Mouse (Mus musculus) spleen, postnatal 36 days (tissue): ENCODE data around the gene Dpf1.

ENCODE experiments used
- DNase-seq, 2 experiments: peaks; one replicate each; pipeline ENCODE4 v3.0.0; 2022; ENCODE audit warnings: low spot score in 2 of 2, mixed read lengths in 1 of 2

Gene Dpf1

GRCm38 (mm10) chr7:29288942-29289638 lies 14.7 kb upstream of the Dpf1 start, which contains the start of gene Ppp1r14a:
Gene Ppp1r14a, plus strand, starts transcription at chr7:29289308.
- DNase-seq, result peak; percentile 48 to 57

- DNase-seq, result no peak
Measured at GRCm38 (mm10) chr7:29289856-29290255, 13.9 kb upstream of the Dpf1 start.

GRCm38 (mm10) chr7:29290691-29291485 lies 12.9 kb upstream of the Dpf1 start:
- DNase-seq, result no peak

DNA sequence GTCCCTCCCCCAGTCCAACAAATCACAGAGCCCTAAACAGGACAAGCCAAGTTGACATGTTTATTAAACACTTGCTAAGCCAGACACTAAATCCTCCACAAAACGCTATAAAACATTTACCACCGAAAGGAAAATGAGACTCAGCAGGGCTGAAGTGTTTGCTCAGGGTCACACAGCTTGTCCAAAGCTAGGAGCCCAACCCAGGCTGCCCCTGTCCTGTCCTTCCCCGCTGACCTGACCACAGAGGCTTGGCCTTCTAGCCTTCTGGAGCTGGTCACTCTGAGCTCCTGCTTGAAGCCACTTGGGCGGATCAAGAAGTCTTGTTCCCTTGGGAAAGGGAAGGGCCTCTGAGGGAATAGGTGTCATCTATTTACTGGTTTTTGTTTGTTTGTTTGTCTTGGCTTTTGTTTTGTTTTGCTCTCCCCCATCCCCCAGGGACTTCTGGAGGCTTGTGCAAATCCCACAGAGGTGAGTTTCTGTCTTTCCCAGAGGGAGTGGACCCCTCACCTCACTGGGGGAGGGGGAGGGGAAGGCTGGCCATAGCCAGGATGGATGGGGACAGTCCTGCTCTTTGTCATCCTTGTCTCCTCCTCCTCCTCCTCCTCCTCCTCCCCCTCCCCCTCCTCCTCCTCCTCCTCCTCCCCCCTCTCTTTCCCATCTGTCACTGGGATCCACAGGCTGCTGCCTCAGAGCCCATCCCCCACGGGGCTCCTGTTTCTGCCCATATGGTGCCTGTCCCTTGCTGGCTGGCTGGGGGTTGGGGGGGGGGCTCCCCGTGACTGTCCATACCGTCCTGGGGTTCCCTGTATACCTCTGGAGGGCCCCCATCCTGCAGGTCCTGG lies 11.9 kb upstream of the Dpf1 start:
- DNase-seq, result no peak

DNA sequence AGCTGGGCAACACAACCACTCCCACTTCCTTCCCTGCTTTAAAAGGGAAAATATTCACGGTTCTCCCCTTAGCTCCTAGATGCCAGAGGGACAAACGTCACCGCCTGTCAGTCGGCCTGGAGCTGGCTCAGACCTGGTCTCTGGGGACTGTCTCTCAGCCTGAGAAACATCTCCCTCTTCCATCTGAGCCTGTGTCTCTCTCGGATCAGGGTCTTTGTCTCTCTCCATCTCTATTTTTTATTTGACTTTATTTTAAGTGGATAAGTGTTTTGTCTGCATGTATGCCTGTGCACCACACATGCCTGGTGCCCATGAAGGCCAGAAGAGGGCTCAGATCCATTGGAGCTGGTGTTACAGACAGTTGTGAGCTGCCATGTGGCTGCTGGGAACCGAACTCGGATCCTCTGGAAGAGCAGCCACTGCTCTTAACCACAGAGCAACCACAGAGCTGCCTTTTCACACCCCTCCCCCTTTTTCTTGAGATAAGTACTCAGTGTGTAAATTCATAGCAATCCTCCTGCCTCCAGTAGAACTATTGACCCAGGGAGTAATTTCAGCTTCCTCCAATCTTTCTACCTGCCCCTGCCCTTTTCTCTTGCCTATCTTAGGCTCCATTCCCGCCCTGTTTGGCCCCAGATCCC lies 11.2 kb upstream of the Dpf1 start:
- DNase-seq, result no peak

GRCm38 (mm10) chr7:29293131-29294065 lies 10.4 kb upstream of the Dpf1 start:
- no peak for DNase-seq

- DNase-seq, result peak; percentile 27 to 31
Measured at GRCm38 (mm10) chr7:29294111-29294761, 9.5 kb upstream of the Dpf1 start.

- no peak for DNase-seq
Measured at GRCm38 (mm10) chr7:29295861-29296647, 7.7 kb upstream of the Dpf1 start.

DNA sequence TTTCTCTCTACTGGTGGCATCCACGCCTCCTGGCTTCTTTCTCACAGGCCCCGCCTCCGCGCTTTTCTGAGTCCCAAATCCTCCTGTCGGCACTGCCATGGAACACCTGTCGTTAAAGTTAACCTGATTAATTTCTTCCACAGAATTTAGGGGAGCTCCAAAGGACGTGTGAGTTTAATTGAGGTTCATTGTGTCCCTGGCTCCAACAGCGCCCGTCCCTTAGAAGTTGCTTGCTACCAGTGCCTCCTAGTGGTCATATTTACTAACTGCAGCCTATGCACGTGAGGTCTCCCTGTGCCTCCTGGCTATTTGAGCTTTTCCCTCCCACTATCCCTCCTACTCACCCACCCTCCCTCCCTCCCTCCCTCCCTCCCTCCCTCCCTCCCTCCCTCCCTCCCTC lies 6.8 kb upstream of the Dpf1 start:
- DNase-seq, result peak; percentile 47 to 65

DNA sequence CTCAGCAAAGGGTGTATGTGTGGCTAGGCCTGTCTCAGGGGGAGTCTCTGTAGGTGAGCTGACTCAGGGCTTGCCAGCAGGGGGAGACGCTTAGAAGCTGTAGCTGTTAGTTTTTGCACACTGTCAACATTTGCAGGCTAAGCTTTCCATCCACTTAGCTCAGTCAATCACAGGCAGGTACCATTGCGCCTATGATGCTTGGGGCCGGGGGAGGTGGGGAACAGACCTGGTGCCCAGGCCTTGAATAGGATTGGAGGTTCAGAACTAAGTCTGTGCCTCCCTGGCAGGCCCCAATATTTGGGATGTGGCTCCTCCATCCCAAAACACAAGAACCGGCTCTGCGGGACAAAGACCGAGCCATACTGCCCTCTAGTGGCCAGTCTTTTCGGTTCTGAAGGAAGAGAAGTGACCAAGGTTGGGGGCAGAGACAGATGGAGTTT lies 2.6 kb upstream of the Dpf1 start:
- no peak for DNase-seq

GRCm38 (mm10) chr7:29302641-29303040 lies 1.1 kb upstream of the Dpf1 start:
- DNase-seq, result no peak

DNA sequence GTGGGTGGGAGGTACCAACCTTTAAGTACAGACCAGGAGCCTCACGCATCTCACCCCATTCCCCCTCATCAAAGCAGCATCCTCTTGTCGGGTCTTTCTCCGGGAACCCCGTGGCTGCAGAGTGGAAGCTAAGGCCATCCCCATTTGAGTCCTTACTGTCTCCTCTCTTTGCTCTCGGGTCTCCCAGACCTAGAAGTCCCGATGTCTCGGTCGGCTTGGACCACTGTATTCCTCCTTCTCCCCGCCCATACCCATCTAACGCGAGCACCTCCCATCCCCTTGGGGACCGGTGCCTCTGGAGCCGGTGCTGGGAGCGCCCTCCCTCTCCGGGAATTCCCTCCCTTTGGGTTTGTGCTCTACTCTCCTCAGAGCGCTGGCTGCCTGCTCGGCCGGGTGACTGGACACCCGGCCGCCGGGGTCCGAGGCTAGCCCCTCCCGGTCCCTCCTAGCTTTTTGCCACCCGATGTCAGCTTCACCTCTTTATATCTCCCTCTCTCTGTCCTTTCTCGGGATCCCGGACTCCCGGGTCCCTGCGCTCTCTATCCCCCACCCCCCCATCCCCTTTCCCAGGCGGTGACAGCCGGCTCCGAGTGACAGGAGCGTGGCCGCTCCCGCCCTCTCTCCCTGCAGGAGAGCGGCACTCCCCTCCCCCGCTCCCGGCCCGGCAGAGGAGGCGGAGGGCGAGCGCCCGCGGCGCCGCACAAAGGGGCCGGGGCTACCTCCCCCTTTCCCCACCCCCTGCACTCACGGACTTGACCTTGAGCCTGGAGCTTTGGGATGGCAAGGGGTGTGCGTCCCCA lies 912 bp downstream of the Dpf1 start:
- no peak for DNase-seq

- no peak for DNase-seq
Measured at GRCm38 (mm10) chr7:29305263-29305988, 1.7 kb downstream of the Dpf1 start.

GRCm38 (mm10) chr7:29306108-29306507 lies 2.4 kb downstream of the Dpf1 start:
- no peak for DNase-seq

DNA sequence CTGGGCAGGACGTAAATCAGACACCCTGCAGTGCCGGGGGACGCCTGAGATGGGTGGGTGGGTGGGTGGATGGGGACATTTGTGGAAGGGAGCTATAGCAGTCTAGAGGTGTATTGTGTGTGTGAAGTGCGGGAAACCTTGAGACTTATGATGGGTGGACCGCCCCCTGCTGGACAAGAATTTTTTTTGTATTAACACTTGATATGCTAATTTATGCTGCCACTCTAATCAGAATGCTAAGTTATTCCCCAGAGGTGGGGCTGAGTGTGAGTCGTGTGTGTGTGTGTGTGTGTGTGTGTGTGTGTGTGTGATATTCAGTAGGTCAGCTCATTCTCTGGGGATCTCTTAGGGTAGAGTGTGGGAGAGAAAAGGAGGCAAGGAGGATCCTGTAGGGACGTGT lies 2.9 kb downstream of the Dpf1 start:
- DNase-seq, result no peak

DNA sequence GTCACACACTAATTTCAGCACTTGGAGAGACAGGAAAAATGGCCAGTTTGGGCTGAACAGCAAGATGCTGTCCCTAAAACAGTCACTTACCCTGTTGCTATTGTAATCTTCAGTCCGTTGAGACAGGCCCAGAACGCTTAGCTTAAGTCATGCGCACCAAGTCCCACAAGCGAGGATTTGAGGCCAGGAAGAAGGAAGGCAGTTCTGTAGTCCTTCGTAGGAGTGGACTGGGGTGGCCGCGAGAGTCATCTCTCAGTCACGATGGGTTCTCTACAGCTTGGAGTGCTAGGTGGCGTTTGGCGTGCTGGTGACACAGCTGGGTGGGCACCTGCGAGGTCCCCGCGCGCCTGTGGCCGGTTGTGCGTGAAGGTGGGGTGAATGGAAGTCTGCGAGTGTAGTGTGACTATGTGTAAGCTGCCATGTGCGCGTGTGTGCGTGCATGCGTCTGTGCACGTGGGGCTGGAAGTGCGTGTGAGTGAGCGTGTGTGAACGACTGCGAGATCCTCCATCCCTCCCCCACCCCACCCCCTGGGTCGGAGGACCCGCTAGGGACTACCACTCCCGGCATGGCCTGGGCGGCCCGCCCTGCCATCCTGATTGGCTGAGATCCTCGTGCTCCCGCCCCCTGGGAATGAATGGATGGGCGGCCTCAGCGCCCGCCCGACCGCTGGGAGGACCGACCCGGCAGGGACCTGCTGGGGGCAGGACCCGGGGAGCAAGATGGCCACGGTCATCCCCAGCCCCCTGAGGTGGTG lies 3.8 kb downstream of the Dpf1 start:
- DNase-seq, result peak; percentile 68 to 69

DNA sequence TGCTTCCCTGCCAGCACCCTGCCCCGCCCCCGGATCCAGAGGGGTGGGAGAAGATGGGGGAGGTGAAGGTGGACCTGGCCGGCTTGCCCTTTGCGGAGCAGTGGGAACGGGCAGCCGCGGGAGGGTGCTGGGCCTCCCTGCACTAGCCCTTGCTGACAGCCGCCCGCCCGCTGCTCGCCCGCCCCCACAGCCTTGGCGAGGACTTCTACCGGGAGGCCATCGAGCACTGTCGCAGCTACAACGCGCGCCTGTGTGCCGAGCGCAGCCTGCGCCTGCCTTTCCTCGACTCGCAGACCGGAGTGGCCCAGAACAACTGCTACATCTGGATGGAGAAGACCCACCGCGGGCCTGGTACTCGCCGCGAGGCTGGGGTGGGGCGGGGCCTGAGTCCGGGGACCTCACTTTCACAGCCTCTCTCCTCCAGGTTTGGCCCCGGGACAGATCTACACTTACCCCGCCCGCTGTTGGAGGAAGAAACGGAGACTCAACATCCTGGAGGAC lies 5.5 kb downstream of the Dpf1 start:
- DNase-seq, result no peak
